Mouse (Mus musculus): ENCODE measurements around the gene Dpf1. TPM values are rescaled to one million over a fixed set of nuclear protein-coding genes. Genes with fewer than 3 reads are reported as not detected.

The Dpf1 gene
- polyA plus RNA-seq, 1 experiment from 2014 or later = 1.9 TPM

- H3K4me3 ChIP-seq (ENCODE audit: low read depth, low read length) = no peak overlapping the region
- no peak overlapping the region for H3K4me2 ChIP-seq (replicated peaks; ENCODE audit: low read depth)
- no peaks in the 10 kb centered on the region for H3K36me3 ChIP-seq (ENCODE audit: control insufficient read depth, insufficient read depth, low read length)
- ATAC-seq (ENCODE audit: low FRiP score, low TSS enrichment) = no peak
- H3K9ac ChIP-seq (ENCODE audit: low read length) = no peak overlapping the region
- H3K4me1 ChIP-seq (replicated peaks; ENCODE audit: control insufficient read depth, insufficient read depth) = peaks cover 13% of the 10 kb centered on the region; the same call in 1 of the 2 replicates
- H3K27ac ChIP-seq (replicated peaks) = no peak overlapping the region
- 74% methylated on average over 13 of the region's 13 CpGs for WGBS
- DNase-seq (ENCODE audit: low spot score) = no peak
- TF ChIP-seq EP300 (optimal IDR thresholded peaks at IDR 0.05) (no peak), CTCF (IDR thresholded peaks at IDR 0.05; ENCODE audit: low read depth) (no peak)
- H3K27me3 ChIP-seq (ENCODE audit: control insufficient read depth, insufficient read depth, low read length) = no peaks in the 10 kb centered on the region
- no peaks in the 10 kb centered on the region for H3K9me3 ChIP-seq (ENCODE audit: control insufficient read depth, low read length)
Observed at GRCm38 (mm10) chr7:29314844-29315628, 11.3 kb downstream of the Dpf1 start.

- Histone ChIP-seq H3K9ac (ENCODE audit: low read length) (no peak overlapping the region), H3K36me3 (ENCODE audit: control insufficient read depth, insufficient read depth, low read length) (no peaks in the 10 kb centered on the region), H3K4me1 (replicated peaks; ENCODE audit: control insufficient read depth, insufficient read depth) (peaks cover 14% of the 10 kb centered on the region; the same call in 1 of the 2 replicates), H3K27me3 (ENCODE audit: control insufficient read depth, insufficient read depth, low read length) (no peaks in the 10 kb centered on the region), H3K4me3 (ENCODE audit: low read depth, low read length) (no peak overlapping the region), H3K27ac (replicated peaks) (0 out of 2 replicates have a peak overlapping the region, but pooled peaks have one; percentile 18), H3K4me2 (replicated peaks; ENCODE audit: low read depth) (no peak overlapping the region), H3K9me3 (ENCODE audit: control insufficient read depth, low read length) (no peaks in the 10 kb centered on the region)
- ATAC-seq (ENCODE audit: low FRiP score, low TSS enrichment) (no peak), DNase-seq (ENCODE audit: low spot score) (no peak)
- WGBS = 55% methylated on average over 16 of the region's 17 CpGs
- no peak for TF ChIP-seq CTCF (IDR thresholded peaks at IDR 0.05; ENCODE audit: low read depth)
- no peak for TF ChIP-seq EP300 (optimal IDR thresholded peaks at IDR 0.05)
Observed at GRCm38 (mm10) chr7:29316137-29316734, 12.5 kb downstream of the Dpf1 start.

DNA sequence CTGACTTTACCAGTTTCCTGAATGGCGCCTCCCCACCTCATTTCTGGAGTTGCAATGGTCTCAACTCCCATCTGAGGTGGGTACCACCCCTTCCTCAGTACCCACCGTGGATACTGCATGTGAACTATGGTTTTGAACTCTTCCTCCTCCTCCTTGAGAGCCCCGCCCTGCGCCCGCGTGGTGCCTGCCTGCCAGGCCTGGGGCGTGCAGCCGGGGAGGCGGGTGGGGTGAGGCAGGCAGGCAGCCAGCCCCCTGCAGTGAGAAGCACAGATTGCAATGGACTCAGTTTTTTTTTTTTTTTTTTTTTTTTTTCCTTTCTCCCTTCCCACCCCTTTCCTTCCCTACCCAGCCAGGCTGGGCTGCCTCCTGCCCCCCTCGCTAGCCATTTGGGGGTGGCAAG is 13.2 kb downstream of the Dpf1 start:
- H3K27ac ChIP-seq (replicated peaks) = peak overlapping the region; percentile 67
- DNase-seq (ENCODE audit: low spot score) (peak; percentile 71), ATAC-seq (ENCODE audit: low FRiP score, low TSS enrichment) (peak; percentile 34; the same call in 1 of the 2 replicates)
- WGBS = 5% methylated on average over 10 of the region's 10 CpGs
- H3K4me2 ChIP-seq (replicated peaks; ENCODE audit: low read depth) = peak overlapping the region; percentile 31; the same call in 1 of the 2 replicates
- no peaks in the 10 kb centered on the region for H3K36me3 ChIP-seq (ENCODE audit: control insufficient read depth, insufficient read depth, low read length)
- no peak overlapping the region for H3K9ac ChIP-seq (ENCODE audit: low read length)
- 0 out of 2 replicates have a peak overlapping the region, but pooled peaks have one; percentile 2 for H3K4me3 ChIP-seq (ENCODE audit: low read depth, low read length)
- no peaks in the 10 kb centered on the region for H3K27me3 ChIP-seq (ENCODE audit: control insufficient read depth, insufficient read depth, low read length)
- peaks cover 14% of the 10 kb centered on the region; the same call in 1 of the 2 replicates for H3K4me1 ChIP-seq (replicated peaks; ENCODE audit: control insufficient read depth, insufficient read depth)
- TF ChIP-seq CTCF (IDR thresholded peaks at IDR 0.05; ENCODE audit: low read depth) (peak; percentile 47), EP300 (optimal IDR thresholded peaks at IDR 0.05) (no peak)
- no peaks in the 10 kb centered on the region for H3K9me3 ChIP-seq (ENCODE audit: control insufficient read depth, low read length)

DNA sequence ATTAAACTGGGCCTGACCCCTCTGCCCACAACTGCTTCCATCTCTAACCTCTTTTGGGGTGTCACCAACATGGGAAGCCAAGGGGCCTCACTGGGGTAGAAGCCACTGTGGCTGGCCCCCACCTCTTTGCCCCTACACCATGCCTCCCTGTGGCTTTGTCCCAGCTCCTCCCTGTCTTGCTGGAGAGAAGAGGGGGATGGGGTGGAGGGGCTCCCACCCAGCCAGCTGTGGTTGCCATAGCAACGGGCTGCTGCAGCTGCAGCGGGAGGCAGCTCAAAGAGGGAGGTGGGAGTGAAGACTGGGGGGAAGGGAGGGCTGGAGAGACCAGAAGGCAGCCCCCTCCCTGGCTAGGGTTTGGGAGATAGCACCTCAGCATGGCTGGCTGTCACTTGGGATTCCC is 13.8 kb downstream of the Dpf1 start:
- H3K27me3 ChIP-seq (ENCODE audit: control insufficient read depth, insufficient read depth, low read length) = no peaks in the 10 kb centered on the region
- no peak for DNase-seq (ENCODE audit: low spot score)
- TF ChIP-seq EP300 (optimal IDR thresholded peaks at IDR 0.05) = no peak
- no peak for TF ChIP-seq CTCF (IDR thresholded peaks at IDR 0.05; ENCODE audit: low read depth)
- WGBS = 3% methylated on average over 2 of the region's 2 CpGs
- no peak overlapping the region for H3K9ac ChIP-seq (ENCODE audit: low read length)
- H3K4me1 ChIP-seq (replicated peaks; ENCODE audit: control insufficient read depth, insufficient read depth) = peaks cover 14% of the 10 kb centered on the region; the same call in 1 of the 2 replicates
- H3K4me3 ChIP-seq (ENCODE audit: low read depth, low read length) = 0 out of 2 replicates have a peak overlapping the region, but pooled peaks have one; percentile 2
- H3K4me2 ChIP-seq (replicated peaks; ENCODE audit: low read depth) = peak overlapping the region; percentile 31; the same call in 1 of the 2 replicates
- H3K9me3 ChIP-seq (ENCODE audit: control insufficient read depth, low read length) = no peaks in the 10 kb centered on the region
- H3K27ac ChIP-seq (replicated peaks) = peak overlapping the region; percentile 67
- H3K36me3 ChIP-seq (ENCODE audit: control insufficient read depth, insufficient read depth, low read length) = no peaks in the 10 kb centered on the region
- peak; percentile 38; the same call in 1 of the 2 replicates for ATAC-seq (ENCODE audit: low FRiP score, low TSS enrichment)

DNA sequence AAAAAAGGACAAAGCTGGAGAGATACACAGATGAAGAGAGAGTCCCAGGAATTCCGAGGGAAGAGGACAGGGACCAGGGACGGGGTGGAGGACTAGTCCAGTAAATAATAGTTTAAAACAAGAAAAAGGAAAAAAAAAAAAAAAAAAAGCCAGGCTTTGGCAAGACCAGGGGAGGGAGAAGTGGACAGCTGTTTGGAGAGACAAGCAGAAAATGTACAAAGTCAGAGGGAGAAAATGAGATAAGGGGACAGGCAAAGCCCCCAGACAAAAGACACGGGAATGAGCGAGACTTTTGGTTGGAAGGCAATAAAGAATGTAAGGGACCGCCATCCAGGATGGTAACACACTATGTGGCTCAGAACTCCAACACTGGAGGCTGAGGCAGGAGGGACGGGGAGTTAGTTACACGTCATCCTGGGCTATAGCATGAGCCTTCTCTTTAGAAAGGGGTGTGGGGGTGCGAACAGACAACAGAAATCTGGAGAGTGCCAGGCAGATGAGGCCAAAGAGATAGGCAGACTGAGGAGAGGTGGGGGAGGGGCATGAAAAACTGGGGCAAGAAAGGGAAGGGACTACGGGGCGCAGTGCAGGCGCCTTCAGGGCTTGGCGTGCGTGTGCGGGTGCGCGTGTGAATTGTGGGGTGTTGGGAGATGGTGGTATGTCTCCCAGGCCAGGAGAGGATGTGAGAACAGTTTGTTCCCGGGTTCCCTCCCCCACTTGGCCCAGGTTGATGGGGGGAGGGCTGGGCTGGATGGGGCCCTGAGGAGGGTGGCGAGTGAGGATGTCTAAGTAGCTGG is 14.6 kb downstream of the Dpf1 start:
- H3K9me3 ChIP-seq (ENCODE audit: control insufficient read depth, low read length) = no peaks in the 10 kb centered on the region
- TF ChIP-seq CTCF (IDR thresholded peaks at IDR 0.05; ENCODE audit: low read depth) = no peak
- peak; percentile 70 for TF ChIP-seq EP300 (optimal IDR thresholded peaks at IDR 0.05)
- H3K27me3 ChIP-seq (ENCODE audit: control insufficient read depth, insufficient read depth, low read length) = no peaks in the 10 kb centered on the region
- H3K4me1 ChIP-seq (replicated peaks; ENCODE audit: control insufficient read depth, insufficient read depth) = peaks cover 14% of the 10 kb centered on the region; the same call in 1 of the 2 replicates
- H3K27ac ChIP-seq (replicated peaks) = peak overlapping the region; percentile 67
- peak overlapping the region; percentile 45 for H3K4me2 ChIP-seq (replicated peaks; ENCODE audit: low read depth)
- ATAC-seq (ENCODE audit: low FRiP score, low TSS enrichment) (peak; percentile 60; the same call in 1 of the 2 replicates), DNase-seq (ENCODE audit: low spot score) (peak; percentile 59)
- H3K4me3 ChIP-seq (ENCODE audit: low read depth, low read length) = peak overlapping the region; percentile 25
- no peak overlapping the region for H3K9ac ChIP-seq (ENCODE audit: low read length)
- WGBS = 11% methylated on average over 18 of the region's 18 CpGs
- no peaks in the 10 kb centered on the region for H3K36me3 ChIP-seq (ENCODE audit: control insufficient read depth, insufficient read depth, low read length)
